Mouse (Mus musculus): ENCODE results near the gene Zcchc17. TPM values are rescaled to one million over a fixed set of nuclear protein-coding genes. Genes with fewer than 3 reads are reported as not detected.

The Zcchc17 gene
- polyA plus RNA-seq, 1 experiment, result 13.0 TPM

GRCm38 (mm10) chr4:130268736-130269135 is 91.0 kb downstream of the Zcchc17 start:
- no peak for DNase-seq (ENCODE audit: low read depth in 1 of 2, low spot score in 2 of 2)
- TF ChIP-seq CTCF (IDR thresholded peaks at IDR 0.05; ENCODE audit: extremely low read depth, insufficient read depth, insufficient read length, insufficient replicate concordance), result no peak
- no peak for TF ChIP-seq POLR2A (IDR thresholded peaks at IDR 0.05; ENCODE audit: low read depth, low read length)
- peaks cover 3% of the 10 kb centered on the region; the same call in 1 of the 2 replicates for H3K27me3 ChIP-seq (ENCODE audit: control insufficient read depth, insufficient read depth, low read length)
- H3K36me3 ChIP-seq (ENCODE audit: control insufficient read depth, insufficient read depth, low read length), result no peaks in the 10 kb centered on the region
- 90% methylated on average over 10 of the region's 10 CpGs for WGBS
- no peak overlapping the region for H3K27ac ChIP-seq (ENCODE audit: insufficient read depth, low read length)
- H3K4me1 ChIP-seq (ENCODE audit: control insufficient read depth, insufficient read depth, insufficient read length), result no peaks in the 10 kb centered on the region
- H3K4me3 ChIP-seq (ENCODE audit: extremely low read depth, insufficient read depth, insufficient read length), result no peak overlapping the region

- H3K27me3 ChIP-seq (ENCODE audit: control insufficient read depth, insufficient read depth, low read length), result 0 out of 2 replicates have a peak, but pooled peaks cover 1% of the 10 kb centered on the region
- H3K4me1 ChIP-seq (ENCODE audit: control insufficient read depth, insufficient read depth, insufficient read length), result no peaks in the 10 kb centered on the region
- no peak overlapping the region; the same call in 1 of the 2 replicates for H3K27ac ChIP-seq (ENCODE audit: insufficient read depth, low read length)
- TF ChIP-seq CTCF (IDR thresholded peaks at IDR 0.05; ENCODE audit: extremely low read depth, insufficient read depth, insufficient read length, insufficient replicate concordance), result no peak
- TF ChIP-seq POLR2A (IDR thresholded peaks at IDR 0.05; ENCODE audit: low read depth, low read length), result no peak
- no peak for DNase-seq (ENCODE audit: low read depth in 1 of 2, low spot score in 2 of 2)
- 89% methylated on average over 7 of the region's 7 CpGs for WGBS
- H3K36me3 ChIP-seq (ENCODE audit: control insufficient read depth, insufficient read depth, low read length), result no peaks in the 10 kb centered on the region
- H3K4me3 ChIP-seq (ENCODE audit: extremely low read depth, insufficient read depth, insufficient read length), result no peak overlapping the region
Measured at GRCm38 (mm10) chr4:130267069-130267468, 92.7 kb downstream of the Zcchc17 start.

GRCm38 (mm10) chr4:130266601-130267000 is 93.1 kb downstream of the Zcchc17 start:
- Histone ChIP-seq H3K4me3 (ENCODE audit: extremely low read depth, insufficient read depth, insufficient read length) (peak overlapping the region; percentile 9; the same call in 1 of the 2 replicates), H3K27me3 (ENCODE audit: control insufficient read depth, insufficient read depth, low read length) (0 out of 2 replicates have a peak, but pooled peaks cover 1% of the 10 kb centered on the region), H3K4me1 (ENCODE audit: control insufficient read depth, insufficient read depth, insufficient read length) (no peaks in the 10 kb centered on the region), H3K36me3 (ENCODE audit: control insufficient read depth, insufficient read depth, low read length) (no peaks in the 10 kb centered on the region), H3K27ac (ENCODE audit: insufficient read depth, low read length) (no peak overlapping the region)
- TF ChIP-seq POLR2A (IDR thresholded peaks at IDR 0.05; ENCODE audit: low read depth, low read length), result no peak
- TF ChIP-seq CTCF (IDR thresholded peaks at IDR 0.05; ENCODE audit: extremely low read depth, insufficient read depth, insufficient read length, insufficient replicate concordance), result no peak
- WGBS, result 75% methylated on average over 9 of the region's 9 CpGs
- no peak for DNase-seq (ENCODE audit: low read depth in 1 of 2, low spot score in 2 of 2)

Other genes starting within 250 kb of the Zcchc17 start
- gene Hcrtr1, start 220.6 kb downstream of the Zcchc17 start, polyA plus RNA-seq (2012; rRNA removed), result 0.48 and 0.67 TPM in 2 replicates
- 115 and 141 TPM in 2 replicates for gene Tinagl1, start 184.8 kb downstream of the Zcchc17 start, polyA plus RNA-seq (2012; rRNA removed)
- not detected in 2 replicates for gene Gm853, start 137.5 kb downstream of the Zcchc17 start, polyA plus RNA-seq (2012; rRNA removed)
- 0.85 and 1.5 TPM in 2 replicates for gene Serinc2, start 80.7 kb downstream of the Zcchc17 start, polyA plus RNA-seq (2012; rRNA removed)
- 0.38 and 0.54 TPM in 2 replicates for gene Fabp3, start 51.3 kb downstream of the Zcchc17 start, polyA plus RNA-seq (2012; rRNA removed)
- gene Gm10570, start 51.3 kb downstream of the Zcchc17 start, polyA plus RNA-seq (2012; rRNA removed), result not detected in 2 replicates
- 30.3 and 40.3 TPM in 2 replicates for gene Snrnp40, start 189 bp upstream of the Zcchc17 start, polyA plus RNA-seq (2012; rRNA removed)
- 0.42 and 0.77 TPM in 2 replicates for gene Nkain1, start 214.2 kb upstream of the Zcchc17 start, polyA plus RNA-seq (2012; rRNA removed)